Mouse (Mus musculus) midbrain, postnatal 0 days (tissue): ENCODE measurements at regions not wholly inside any gene's neighbourhood (a gene's known extent, or its start where the extent isn't known, plus 50 kb on each side); places are given as distances from the start of the nearest gene placed in this dataset.
A peak's percentile ranks its signal among the peaks of the same experiment; 100 is the strongest.

ENCODE experiments used
- ATAC-seq: fragments of 200-750 bp; cut with Nextera tagmentation; 2 replicates; pipeline ENCODE4 v1.8.0; 2017; ENCODE audit warnings: moderate number of reproducible peaks, mild to moderate bottlenecking, moderate TSS enrichment, moderate library complexity; ENCODE audit not compliant: low FRiP score
- DNase-seq: peaks from one replicate; pipeline ENCODE4 v3.0.0-alpha.2; 2015; ENCODE audit warnings: low spot score
- H3K27ac ChIP-seq: fragments of 300-500 bp; sonication (generic); 2 replicates; pipeline ENCODE4 v1.5.1; 2014; ENCODE audit warnings: low read depth, mild to moderate bottlenecking, low read length, mixed read lengths
- H3K27me3 ChIP-seq: fragments of 300-500 bp; sonication (generic); 2 replicates; pipeline ENCODE4 v1.6.1; 2014; ENCODE audit warnings: low read length, control low read depth, mixed read lengths; ENCODE audit not compliant: insufficient read depth
- H3K36me3 ChIP-seq: fragments of 300-500 bp; sonication (generic); 2 replicates; pipeline ENCODE4 v1.6.1; 2014; ENCODE audit warnings: low read length, control low read depth, mixed read lengths; ENCODE audit not compliant: insufficient read depth
- H3K4me1 ChIP-seq: fragments of 300-500 bp; sonication (generic); 2 replicates; pipeline ENCODE4 v1.6.1; 2014; ENCODE audit warnings: mild to moderate bottlenecking, control low read depth, antibody characterized with exemption, low read length, mixed read lengths; ENCODE audit not compliant: insufficient read depth
- H3K4me2 ChIP-seq: fragments of 300-500 bp; sonication (generic); 2 replicates; pipeline ENCODE4 v1.6.1; 2014; ENCODE audit warnings: low read depth, mild to moderate bottlenecking, low read length, mixed read lengths; ENCODE audit not compliant: poor library complexity, severe bottlenecking
- H3K4me3 ChIP-seq: fragments of 300-500 bp; sonication (generic); 2 replicates; pipeline ENCODE4 v1.5.1; 2014; ENCODE audit warnings: low read depth, mild to moderate bottlenecking, low read length, moderate library complexity
- H3K9ac ChIP-seq: fragments of 300-500 bp; sonication (generic); replicated peaks from 2 replicates; pipeline ENCODE4 v1.6.1; 2014; ENCODE audit warnings: mild to moderate bottlenecking, low read length, moderate library complexity, mixed read lengths; ENCODE audit not compliant: poor library complexity, severe bottlenecking
- H3K9me3 ChIP-seq: fragments of 300-500 bp; sonication (generic); 2 replicates; pipeline ENCODE4 v1.6.1; 2016; ENCODE audit warnings: low read length, control low read depth
- CTCF ChIP-seq: IDR thresholded peaks from 2 replicates; pipeline ENCODE4 v1.5.1; 2016; ENCODE audit warnings: antibody characterized with exemption, mild to moderate bottlenecking
- WGBS: fragments of 180-500 bp; shearing (Covaris S2); extraction: QIAGEN DNeasy Blood & Tissue Kit; methylation state at CpG from one replicate; pipeline ENCODE4 v1.1.7; 2014; 5-methylcytosine and 5-hydroxymethylcytosine counted together

GRCm38 (mm10) chr17:75857015-75857414 lies 305.3 kb upstream of the Fam98a start:
- no peak overlapping the region for H3K9ac ChIP-seq
- no peaks in the 10 kb centered on the region for H3K36me3 ChIP-seq
- H3K4me1 ChIP-seq = no peaks in the 10 kb centered on the region
- DNase-seq = no peak
- H3K27ac ChIP-seq = no peak overlapping the region
- no peaks in the 10 kb centered on the region for H3K27me3 ChIP-seq
- no peak for TF ChIP-seq CTCF
- no peaks in the 10 kb centered on the region for H3K9me3 ChIP-seq
- H3K4me3 ChIP-seq = no peak overlapping the region
- ATAC-seq = no peak
- no peak overlapping the region for H3K4me2 ChIP-seq
- 74% methylated on average over 8 of the region's 8 CpGs for WGBS

GRCm38 (mm10) chr17:75815997-75816626 lies 264.4 kb upstream of the Fam98a start:
- no peaks in the 10 kb centered on the region for H3K9me3 ChIP-seq
- WGBS = 41% methylated on average over 12 of the region's 12 CpGs
- H3K4me1 ChIP-seq = no peaks in the 10 kb centered on the region
- ATAC-seq (no peak), DNase-seq (peak; percentile 74)
- no peak overlapping the region for H3K27ac ChIP-seq
- no peaks in the 10 kb centered on the region for H3K36me3 ChIP-seq
- no peak overlapping the region for H3K4me3 ChIP-seq
- H3K4me2 ChIP-seq = no peak overlapping the region
- no peak overlapping the region for H3K9ac ChIP-seq
- no peak for TF ChIP-seq CTCF
- no peaks in the 10 kb centered on the region for H3K27me3 ChIP-seq

DNA sequence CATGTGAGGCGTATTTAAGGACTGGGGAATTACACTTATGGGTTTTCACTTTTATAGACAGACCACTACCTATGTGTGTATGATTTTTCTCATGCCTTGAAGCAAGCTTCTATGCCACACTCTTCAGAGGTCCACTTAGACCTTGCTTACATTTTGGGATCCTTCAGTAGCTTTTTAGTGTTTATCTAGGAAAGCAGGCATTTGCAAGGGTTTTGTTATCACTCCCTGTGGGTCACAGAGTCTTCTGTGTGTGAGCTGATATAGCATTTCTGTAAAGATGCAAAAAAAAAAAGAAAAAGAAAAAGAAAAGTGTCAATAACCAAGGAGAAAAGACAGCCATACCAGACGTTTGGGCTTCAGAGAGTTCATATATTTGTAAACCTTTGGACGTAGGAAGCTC lies 260.4 kb upstream of the Fam98a start:
- Histone ChIP-seq H3K9ac (no peak overlapping the region), H3K4me3 (no peak overlapping the region), H3K9me3 (no peaks in the 10 kb centered on the region), H3K4me1 (no peaks in the 10 kb centered on the region), H3K27ac (no peak overlapping the region), H3K27me3 (no peaks in the 10 kb centered on the region), H3K36me3 (no peaks in the 10 kb centered on the region), H3K4me2 (no peak overlapping the region)
- WGBS = 79% methylated on average over 3 of the region's 3 CpGs
- TF ChIP-seq CTCF = no peak
- no peak for ATAC-seq
- no peak for DNase-seq

DNA sequence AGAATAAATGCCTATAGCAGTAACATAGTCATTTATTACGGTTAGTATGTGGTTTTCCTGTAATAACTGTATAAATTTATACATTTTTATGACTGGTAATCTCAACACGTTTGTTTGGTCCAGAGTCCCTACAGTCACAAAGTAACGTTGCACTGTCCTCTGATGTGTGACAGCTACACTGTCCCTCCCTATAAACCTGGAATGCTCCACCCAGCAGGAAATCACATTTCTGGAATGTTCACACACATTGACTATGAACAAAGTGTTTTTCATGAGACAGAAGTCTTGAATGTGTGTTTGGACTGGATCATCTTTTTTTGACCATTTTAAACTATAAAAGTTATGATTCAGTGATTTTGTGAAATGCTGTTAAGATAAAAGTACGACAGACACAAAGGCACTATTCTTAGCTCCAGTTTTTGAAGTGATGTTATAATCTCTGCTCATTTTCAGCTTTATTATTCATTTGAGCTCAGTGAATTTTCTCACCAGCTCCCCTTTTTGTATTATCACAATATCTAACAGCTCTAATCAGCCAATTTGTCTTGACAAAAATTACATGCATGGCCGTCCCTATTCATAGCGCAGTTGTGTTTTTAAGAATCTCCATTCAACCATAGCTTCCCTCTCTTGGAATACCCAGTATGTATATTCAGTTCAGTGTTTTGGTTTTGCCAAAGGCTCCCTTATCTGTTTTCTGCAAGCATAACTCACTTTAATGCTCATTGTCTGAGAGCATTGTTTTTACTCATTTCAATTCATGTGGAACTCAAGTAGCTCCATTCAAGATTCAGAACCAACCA lies 257.0 kb upstream of the Fam98a start:
- no peak overlapping the region for H3K27ac ChIP-seq
- H3K36me3 ChIP-seq = no peaks in the 10 kb centered on the region
- no peak overlapping the region for H3K4me2 ChIP-seq
- no peak overlapping the region for H3K9ac ChIP-seq
- no peak for TF ChIP-seq CTCF
- H3K9me3 ChIP-seq = no peaks in the 10 kb centered on the region
- no peak for ATAC-seq
- WGBS = 39% methylated on average over 6 of the region's 6 CpGs
- H3K4me3 ChIP-seq = no peak overlapping the region
- peak; percentile 13 for DNase-seq
- no peaks in the 10 kb centered on the region for H3K4me1 ChIP-seq
- H3K27me3 ChIP-seq = no peaks in the 10 kb centered on the region

GRCm38 (mm10) chr17:75808025-75808424 lies 256.3 kb upstream of the Fam98a start:
- Histone ChIP-seq H3K27ac (no peak overlapping the region), H3K4me3 (no peak overlapping the region), H3K9ac (no peak overlapping the region), H3K4me1 (no peaks in the 10 kb centered on the region), H3K9me3 (no peaks in the 10 kb centered on the region), H3K36me3 (no peaks in the 10 kb centered on the region), H3K4me2 (no peak overlapping the region), H3K27me3 (no peaks in the 10 kb centered on the region)
- TF ChIP-seq CTCF = no peak
- WGBS = 70% methylated on average over 1 of the region's 1 CpGs
- DNase-seq (no peak), ATAC-seq (no peak)

DNA sequence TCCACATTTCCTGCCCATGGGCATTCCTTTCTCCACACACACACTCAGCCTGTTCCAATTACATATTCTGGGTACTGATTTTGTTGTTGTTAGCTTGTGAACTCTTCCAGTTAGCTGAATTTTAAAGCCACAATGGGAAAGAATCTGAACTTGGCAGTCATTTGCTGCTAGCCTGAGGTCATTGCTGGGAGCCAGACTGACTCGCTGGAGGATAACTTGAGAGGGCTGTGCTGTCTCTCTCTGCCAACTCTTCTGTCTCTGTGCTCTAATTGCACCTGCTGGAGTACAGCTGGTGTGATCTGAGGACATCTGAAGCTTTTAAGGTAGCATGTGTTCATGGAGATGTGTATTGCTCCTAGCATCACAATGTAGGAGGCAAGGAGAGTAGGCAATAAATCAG lies 252.6 kb upstream of the Fam98a start:
- no peak overlapping the region for H3K4me3 ChIP-seq
- no peaks in the 10 kb centered on the region for H3K36me3 ChIP-seq
- no peaks in the 10 kb centered on the region for H3K9me3 ChIP-seq
- peak; percentile 44 for DNase-seq
- no peaks in the 10 kb centered on the region for H3K27me3 ChIP-seq
- H3K9ac ChIP-seq = no peak overlapping the region
- 70% methylated on average over 1 of the region's 1 CpGs for WGBS
- no peaks in the 10 kb centered on the region for H3K4me1 ChIP-seq
- no peak for TF ChIP-seq CTCF
- no peak overlapping the region for H3K27ac ChIP-seq
- no peak overlapping the region for H3K4me2 ChIP-seq
- ATAC-seq = no peak
